Mouse (Mus musculus) embryonic facial prominence, embryonic 12.5 days (tissue): ENCODE measurements at regions not wholly inside any gene's neighbourhood (a gene's known extent, or its start where the extent isn't known, plus 50 kb on each side); places are given as distances from the start of the nearest gene placed in this dataset.

Source experiments
- ATAC-seq: fragments of 200-750 bp; cut with Nextera tagmentation; 2 replicates; pipeline ENCODE4 v1.8.0; 2017; ENCODE audit not compliant: insufficient number of reproducible peaks, insufficient read depth, low FRiP score, low TSS enrichment
- H3K27ac ChIP-seq: fragments of 300-500 bp; sonication (generic); 2 replicates; pipeline ENCODE4 v1.5.1; 2016; ENCODE audit warnings: mild to moderate bottlenecking
- H3K27me3 ChIP-seq: fragments of 300-500 bp; sonication (generic); 2 replicates; pipeline ENCODE4 v1.6.1; 2016; ENCODE audit warnings: mild to moderate bottlenecking, moderate library complexity
- H3K36me3 ChIP-seq: fragments of 300-500 bp; sonication (generic); 2 replicates; pipeline ENCODE4 v1.6.1; 2016; ENCODE audit warnings: mild to moderate bottlenecking
- H3K4me1 ChIP-seq: fragments of 300-500 bp; sonication (generic); 2 replicates; pipeline ENCODE4 v1.6.1; 2016
- H3K4me2 ChIP-seq: fragments of 300-500 bp; sonication (generic); replicated peaks from 2 replicates; pipeline ENCODE4 v1.6.1; 2016; ENCODE audit warnings: mild to moderate bottlenecking, moderate library complexity
- H3K4me3 ChIP-seq: fragments of 300-500 bp; sonication (generic); 2 replicates; pipeline ENCODE4 v1.5.1; 2016; ENCODE audit warnings: mild to moderate bottlenecking
- H3K9ac ChIP-seq: fragments of 300-500 bp; sonication (generic); 2 replicates; pipeline ENCODE4 v1.6.1; 2016; ENCODE audit warnings: mild to moderate bottlenecking, moderate library complexity
- H3K9me3 ChIP-seq: fragments of 300-500 bp; sonication (generic); 2 replicates; pipeline ENCODE4 v1.6.1; 2016; ENCODE audit warnings: mild to moderate bottlenecking, moderate library complexity
- WGBS: fragments of 180-500 bp; shearing (Covaris S2); methylation state at CpG from one replicate; pipeline ENCODE4 v1.1.7; 2016; 5-methylcytosine and 5-hydroxymethylcytosine counted together

DNA sequence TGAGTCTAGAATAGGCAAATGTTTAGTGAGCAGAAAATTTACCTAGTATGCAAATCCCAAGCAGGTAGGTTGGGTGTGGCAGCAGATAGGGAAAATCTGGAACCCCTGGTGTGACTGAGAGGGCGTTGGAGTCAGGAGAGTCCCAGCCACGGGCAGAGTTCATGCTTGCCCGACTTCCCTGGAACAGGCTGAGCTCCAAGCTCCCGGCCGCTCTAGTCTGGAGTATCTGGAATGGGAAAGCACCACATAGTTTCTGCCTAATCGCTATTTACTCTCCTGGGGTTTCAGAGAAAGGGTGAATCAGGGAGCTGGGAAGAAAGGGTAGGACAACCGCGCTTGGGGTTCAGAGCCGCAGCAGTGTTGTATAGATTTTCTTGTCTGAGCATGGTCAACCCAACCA is 65.8 kb upstream of the Epcam start:
- Histone ChIP-seq H3K9me3 (no peaks in the 10 kb centered on the region), H3K27ac (no peak overlapping the region), H3K4me2 (no peak overlapping the region), H3K4me3 (no peak overlapping the region), H3K27me3 (0 out of 2 replicates have a peak, but pooled peaks cover 5% of the 10 kb centered on the region), H3K9ac (no peak overlapping the region), H3K36me3 (no peaks in the 10 kb centered on the region), H3K4me1 (peaks cover 15% of the 10 kb centered on the region)
- 85% methylated on average over 9 of the region's 9 CpGs for WGBS
- ATAC-seq = no peak

DNA sequence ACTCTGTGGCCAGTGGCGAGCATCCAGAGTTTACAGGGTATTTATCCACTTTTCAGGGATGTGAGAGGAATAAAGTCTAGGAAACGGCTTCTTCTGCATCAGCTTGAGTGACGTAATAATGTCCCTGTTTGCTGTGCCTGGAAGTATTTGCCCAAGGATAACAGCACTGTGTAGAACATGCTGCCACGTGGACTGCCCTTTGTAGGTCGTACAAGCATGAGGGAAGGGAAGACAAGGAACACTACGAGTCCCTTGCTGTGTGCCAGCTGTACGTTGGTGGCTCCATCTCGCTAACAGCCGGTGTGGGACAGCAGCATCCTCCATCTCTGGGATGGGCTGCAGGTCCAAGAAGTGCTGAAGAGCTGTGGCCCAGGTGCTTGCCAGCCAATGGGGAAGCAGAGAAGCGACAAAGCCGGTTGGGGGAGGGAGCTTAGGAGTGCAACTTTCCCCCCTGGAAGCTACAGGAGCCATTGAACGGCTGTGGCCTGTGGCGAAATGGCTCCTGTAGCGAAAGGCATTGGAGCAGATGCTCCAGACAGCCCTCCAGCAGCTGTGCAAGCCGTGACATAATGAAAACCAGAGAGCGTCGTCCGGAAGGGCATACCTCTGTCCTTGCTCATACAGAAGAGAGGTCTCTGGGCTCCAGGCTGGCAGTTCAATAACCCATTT is 65.0 kb upstream of the Epcam start:
- 26% methylated on average over 18 of the region's 18 CpGs for WGBS
- Histone ChIP-seq H3K27ac (no peak overlapping the region), H3K27me3 (0 out of 2 replicates have a peak, but pooled peaks cover 5% of the 10 kb centered on the region), H3K4me1 (peaks cover 15% of the 10 kb centered on the region), H3K9me3 (no peaks in the 10 kb centered on the region), H3K36me3 (no peaks in the 10 kb centered on the region), H3K4me3 (peak overlapping the region; percentile 17; the same call in 1 of the 2 replicates), H3K4me2 (peak overlapping the region; percentile 40), H3K9ac (no peak overlapping the region)
- 0 out of 2 replicates have a peak, but pooled peaks have one; percentile 48 for ATAC-seq

DNA sequence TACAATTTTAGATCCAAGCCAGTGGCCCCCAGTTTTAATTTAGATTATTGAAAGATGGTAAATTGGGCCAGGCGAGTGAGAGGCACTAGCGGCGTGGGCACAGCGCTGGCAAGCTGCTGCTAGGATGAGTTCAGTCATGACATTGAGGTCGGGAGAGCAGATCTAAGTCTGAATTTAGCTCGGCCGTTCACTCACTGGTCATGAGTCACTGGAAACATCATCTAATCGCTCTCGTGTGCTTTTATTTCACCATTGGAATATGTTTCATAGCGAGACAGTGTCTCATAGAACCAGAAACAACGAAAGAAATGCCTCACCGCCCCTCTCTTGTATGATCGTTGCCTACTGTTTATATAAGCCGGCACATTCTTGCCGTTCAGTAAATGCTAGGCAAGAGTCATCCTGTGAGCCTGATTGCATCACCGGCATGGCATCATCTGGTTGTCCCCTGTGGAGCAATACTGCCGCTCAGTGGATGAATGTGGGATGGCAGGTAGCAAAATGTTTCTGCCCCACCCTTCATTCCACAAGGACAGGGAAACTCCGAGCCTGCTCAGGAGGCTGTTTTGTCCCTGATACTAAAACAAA is 64.3 kb upstream of the Epcam start:
- peak overlapping the region; percentile 40 for H3K4me2 ChIP-seq
- 0 out of 2 replicates have a peak, but pooled peaks have one; percentile 45 for ATAC-seq
- peak overlapping the region; percentile 17 for H3K4me3 ChIP-seq
- H3K27me3 ChIP-seq = 0 out of 2 replicates have a peak, but pooled peaks cover 3% of the 10 kb centered on the region
- no peak overlapping the region for H3K27ac ChIP-seq
- no peaks in the 10 kb centered on the region for H3K9me3 ChIP-seq
- H3K36me3 ChIP-seq = no peaks in the 10 kb centered on the region
- 7% methylated on average over 18 of the region's 18 CpGs for WGBS
- peaks cover 15% of the 10 kb centered on the region for H3K4me1 ChIP-seq
- H3K9ac ChIP-seq = no peak overlapping the region

DNA sequence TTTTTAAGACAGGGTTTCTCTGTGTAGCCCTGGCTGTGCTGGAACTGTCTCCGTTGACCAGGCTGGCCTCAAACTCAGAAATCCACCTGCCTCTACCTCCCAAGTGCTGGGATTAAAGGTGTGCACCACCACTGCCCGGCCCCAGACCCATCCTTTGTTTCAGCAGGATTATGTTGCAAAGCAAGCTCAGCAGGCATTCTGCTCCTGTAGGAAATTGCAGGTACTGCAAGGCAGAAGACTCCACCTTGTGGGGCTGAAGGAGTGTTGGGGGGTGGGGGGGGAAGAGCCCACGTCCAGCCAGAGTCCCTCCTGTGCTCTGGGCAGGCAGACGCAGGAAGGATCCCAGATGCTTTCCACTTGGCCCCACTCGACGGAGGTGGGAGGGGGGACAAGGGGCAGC is 52.2 kb upstream of the Epcam start:
- Histone ChIP-seq H3K4me2 (no peak overlapping the region), H3K9me3 (0 out of 2 replicates have a peak, but pooled peaks cover 4% of the 10 kb centered on the region), H3K4me1 (no peaks in the 10 kb centered on the region), H3K9ac (no peak overlapping the region), H3K27me3 (no peaks in the 10 kb centered on the region), H3K4me3 (no peak overlapping the region), H3K36me3 (no peaks in the 10 kb centered on the region), H3K27ac (no peak overlapping the region)
- no peak for ATAC-seq
- WGBS = 50% methylated on average over 6 of the region's 6 CpGs

DNA sequence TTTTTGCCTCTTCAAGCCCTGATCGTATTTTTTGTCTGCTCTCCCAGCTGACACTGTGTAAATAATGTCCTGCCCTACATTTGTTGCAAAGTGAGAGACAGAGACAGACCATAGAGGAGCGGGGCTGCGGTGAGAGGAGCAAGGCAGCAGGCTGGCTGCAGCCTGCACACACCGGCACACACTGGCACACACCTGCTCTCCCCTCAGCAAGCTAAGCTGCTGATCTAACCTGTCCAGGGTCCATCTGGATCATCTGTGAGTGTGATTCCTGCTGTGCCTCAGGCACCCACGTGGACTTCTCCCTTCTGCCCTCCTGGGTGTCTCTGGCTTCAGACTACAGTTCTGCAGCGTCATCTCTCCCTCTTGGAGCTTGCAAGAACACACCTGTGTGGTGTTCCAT is 50.4 kb upstream of the Epcam start:
- H3K36me3 ChIP-seq = no peaks in the 10 kb centered on the region
- H3K9me3 ChIP-seq = 0 out of 2 replicates have a peak, but pooled peaks cover 4% of the 10 kb centered on the region
- H3K9ac ChIP-seq = no peak overlapping the region
- WGBS = 63% methylated on average over 6 of the region's 6 CpGs
- H3K4me2 ChIP-seq = no peak overlapping the region
- no peak for ATAC-seq
- no peaks in the 10 kb centered on the region for H3K27me3 ChIP-seq
- H3K4me1 ChIP-seq = no peaks in the 10 kb centered on the region
- no peak overlapping the region for H3K27ac ChIP-seq
- H3K4me3 ChIP-seq = no peak overlapping the region
